Mouse (Mus musculus) MEL (cell line): ENCODE data around the gene Hnrnph3. TPM values are rescaled to one million over a fixed set of nuclear protein-coding genes. Genes with fewer than 3 reads are reported as not detected.

Experiments used
- DNase-seq: peaks from one replicate; pipeline ENCODE4 v3.0.0; 2011; ENCODE audit warnings: low read depth, low spot score
- H3K27ac ChIP-seq: 2 replicates; pipeline ENCODE4 v1.5.1; 2012; ENCODE audit warnings: low read depth, mild to moderate bottlenecking, control low read depth, low read length, moderate library complexity; ENCODE audit not compliant: control insufficient read depth
- H3K27me3 ChIP-seq, 2 experiments: fragments of 150-350 bp in 1 of 2; sonication (generic) in 1 of 2; 2 replicates each; pipeline ENCODE4 v1.6.1; 2012; ENCODE audit warnings: low read length in 2 of 2, mild to moderate bottlenecking in 2 of 2, improper control_type of control experiment in 1 of 2, moderate library complexity in 1 of 2; ENCODE audit not compliant: insufficient read depth in 2 of 2, control insufficient read depth in 1 of 2
- H3K36me3 ChIP-seq, 2 experiments: 2 replicates each; pipeline ENCODE4 v1.6.1; 2012 to 2014; ENCODE audit warnings: low read length in 2 of 2, improper control_type of control experiment in 1 of 2, inconsistent platforms in 1 of 2, mild to moderate bottlenecking in 1 of 2; ENCODE audit not compliant: insufficient read depth in 2 of 2, control insufficient read depth in 1 of 2
- H3K4me1 ChIP-seq, 2 experiments: fragments of 150-350 bp in 1 of 2; sonication (generic) in 1 of 2; 2 replicates each; pipeline ENCODE4 v1.6.1; 2012; ENCODE audit warnings: low read length in 2 of 2, improper control_type of control experiment in 1 of 2, mild to moderate bottlenecking in 1 of 2; ENCODE audit not compliant: insufficient read depth in 2 of 2, control insufficient read depth in 1 of 2
- H3K4me3 ChIP-seq, 2 experiments: fragments of 150-350 bp in 1 of 2; sonication (generic) in 1 of 2; 2 replicates each; pipeline ENCODE4 v1.5.1; 2012; ENCODE audit warnings: low read depth in 2 of 2, low read length in 2 of 2, mild to moderate bottlenecking in 2 of 2, moderate library complexity in 2 of 2, control low read depth in 1 of 2, improper control_type of control experiment in 1 of 2; ENCODE audit not compliant: control insufficient read depth in 1 of 2, insufficient read depth in 1 of 2
- H3K79me2 ChIP-seq: 2 replicates; pipeline ENCODE4 v1.6.1; 2012; ENCODE audit warnings: mild to moderate bottlenecking, low read length, moderate library complexity; ENCODE audit not compliant: control insufficient read depth, poor library complexity, insufficient read depth
- H3K9ac ChIP-seq: 2 replicates; pipeline ENCODE4 v1.6.1; 2012; ENCODE audit warnings: low read depth, mild to moderate bottlenecking, control low read depth, low read length, moderate library complexity; ENCODE audit not compliant: control insufficient read depth, poor library complexity, severe bottlenecking
- H3K9me3 ChIP-seq: fragments of 150-350 bp; sonication (generic); replicated peaks from 2 replicates; pipeline ENCODE4 v1.6.1; 2012; ENCODE audit warnings: mild to moderate bottlenecking, low read length, improper control_type of control experiment, moderate library complexity; ENCODE audit not compliant: insufficient read depth
- BHLHE40 ChIP-seq: IDR thresholded peaks from 2 replicates; pipeline ENCODE4 v1.6.1; 2012; ENCODE audit warnings: low read depth, mild to moderate bottlenecking, inconsistent platforms, low read length, improper control_type of control experiment, borderline replicate concordance
- CHD2 ChIP-seq: IDR thresholded peaks from 2 replicates; pipeline ENCODE4 v1.6.1; 2011; ENCODE audit warnings: low read length, improper control_type of control experiment
- CTCF ChIP-seq, 3 experiments: IDR thresholded peaks in 2 of 3; conservative IDR thresholded peaks in 1 of 3; 2 replicates each; pipeline ENCODE4 v1.5.1; 2011 to 2012; ENCODE audit warnings: low read length in 3 of 3, low read depth in 2 of 3, mild to moderate bottlenecking in 2 of 3, improper control_type of control experiment in 1 of 3, inconsistent platforms in 1 of 3, mixed read lengths in 1 of 3, moderate library complexity in 1 of 3; ENCODE audit not compliant: control insufficient read depth in 1 of 3, insufficient read depth in 1 of 3, poor library complexity in 1 of 3, severe bottlenecking in 1 of 3
- E2F4 ChIP-seq: IDR thresholded peaks from 2 replicates; pipeline ENCODE4 v1.6.1; 2011; ENCODE audit warnings: low read depth, low read length, improper control_type of control experiment, borderline replicate concordance
- EP300 ChIP-seq, 2 experiments: IDR thresholded peaks; 2 replicates each; pipeline ENCODE4 v1.6.1; 2011; ENCODE audit warnings: improper control_type of control experiment in 2 of 2, low read length in 2 of 2, low read depth in 1 of 2, mild to moderate bottlenecking in 1 of 2
- ETS1 ChIP-seq: IDR thresholded peaks from 2 replicates; pipeline ENCODE4 v1.6.1; 2012; ENCODE audit warnings: low read depth, mild to moderate bottlenecking, inconsistent platforms, low read length, improper control_type of control experiment, moderate library complexity
- HCFC1 ChIP-seq: IDR thresholded peaks from 2 replicates; pipeline ENCODE4 v1.6.1; 2012; ENCODE audit warnings: low read depth, mild to moderate bottlenecking, inconsistent platforms, low read length, improper control_type of control experiment, moderate library complexity
- MAFK ChIP-seq: IDR thresholded peaks from 2 replicates; pipeline ENCODE4 v1.6.1; 2011; ENCODE audit warnings: low read depth, mild to moderate bottlenecking, low read length, improper control_type of control experiment, borderline replicate concordance
- MYC ChIP-seq: IDR thresholded peaks from 2 replicates; pipeline ENCODE4 v1.6.1; 2011; ENCODE audit warnings: low read depth, mild to moderate bottlenecking, low read length, improper control_type of control experiment, moderate library complexity
- NRF1 ChIP-seq: IDR thresholded peaks from 2 replicates; pipeline ENCODE4 v1.6.1; 2014; ENCODE audit warnings: low read depth, mild to moderate bottlenecking, inconsistent platforms, low read length, improper control_type of control experiment, moderate library complexity; ENCODE audit not compliant: poor library complexity, insufficient read depth, severe bottlenecking
- POLR2A ChIP-seq, 2 experiments: IDR thresholded peaks; 2 replicates each; pipeline ENCODE4 v1.6.1; 2011 to 2012; ENCODE audit warnings: low read length in 2 of 2, mild to moderate bottlenecking in 2 of 2, control low read depth in 1 of 2, improper control_type of control experiment in 1 of 2, low read depth in 1 of 2, moderate library complexity in 1 of 2; ENCODE audit not compliant: control insufficient read depth in 1 of 2, insufficient read depth in 1 of 2, poor library complexity in 1 of 2
- SMC3 ChIP-seq: IDR thresholded peaks from 2 replicates; pipeline ENCODE4 v1.6.1; 2011; ENCODE audit warnings: low read depth, low read length, improper control_type of control experiment
- USF1 ChIP-seq: IDR thresholded peaks from 2 replicates; pipeline ENCODE4 v1.6.1; 2014; ENCODE audit warnings: low read depth, mild to moderate bottlenecking, inconsistent platforms, low read length, improper control_type of control experiment, moderate library complexity
- USF2 ChIP-seq, 2 experiments: IDR thresholded peaks; 2 replicates each; pipeline ENCODE4 v1.6.1; 2011 to 2012; ENCODE audit warnings: improper control_type of control experiment in 2 of 2, low read length in 2 of 2, borderline replicate concordance in 1 of 2, inconsistent platforms in 1 of 2, low read depth in 1 of 2, mild to moderate bottlenecking in 1 of 2; ENCODE audit not compliant: insufficient read depth in 1 of 2
- ZC3H11A ChIP-seq: IDR thresholded peaks from 2 replicates; pipeline ENCODE4 v1.6.1; 2012; ENCODE audit warnings: low read depth, mild to moderate bottlenecking, inconsistent platforms, low read length, improper control_type of control experiment
- ZMIZ1 ChIP-seq: IDR thresholded peaks from 2 replicates; pipeline ENCODE4 v1.6.1; 2012; ENCODE audit warnings: low read depth, mild to moderate bottlenecking, inconsistent platforms, low read length, improper control_type of control experiment, moderate library complexity
- ZNF384 ChIP-seq: IDR thresholded peaks from 2 replicates; pipeline ENCODE4 v1.6.1; 2012; ENCODE audit warnings: low read depth, mild to moderate bottlenecking, inconsistent platforms, low read length, improper control_type of control experiment
- polyA plus RNA-seq, 2 experiments: library from polyadenylated mRNA; stranded (reverse) in 1 of 2; unstranded in 1 of 2; fragments of >175 nt in 1 of 2; fragments of >200 nt in 1 of 2; gene quantifications; 2 replicates each; pipeline versions ENCODE4 v1.2.1 to v1.2.4; 2012; ENCODE audit warnings: low replicate concordance in 2 of 2, low read depth in 1 of 2; ENCODE audit not compliant: insufficient read length in 2 of 2, insufficient read depth in 1 of 2, missing spikeins in 1 of 2
- total RNA-seq: library from RNA; depleted of rRNA; stranded (reverse); fragments of 300-350 nt; gene quantifications from 2 replicates; pipeline ENCODE4 v1.2.3, GENCODE M21; 2012

The Hnrnph3 gene
- total and polyA plus RNA-seq, 3 experiments = 11.5 to 62.4 TPM; not detected in 1

DNA sequence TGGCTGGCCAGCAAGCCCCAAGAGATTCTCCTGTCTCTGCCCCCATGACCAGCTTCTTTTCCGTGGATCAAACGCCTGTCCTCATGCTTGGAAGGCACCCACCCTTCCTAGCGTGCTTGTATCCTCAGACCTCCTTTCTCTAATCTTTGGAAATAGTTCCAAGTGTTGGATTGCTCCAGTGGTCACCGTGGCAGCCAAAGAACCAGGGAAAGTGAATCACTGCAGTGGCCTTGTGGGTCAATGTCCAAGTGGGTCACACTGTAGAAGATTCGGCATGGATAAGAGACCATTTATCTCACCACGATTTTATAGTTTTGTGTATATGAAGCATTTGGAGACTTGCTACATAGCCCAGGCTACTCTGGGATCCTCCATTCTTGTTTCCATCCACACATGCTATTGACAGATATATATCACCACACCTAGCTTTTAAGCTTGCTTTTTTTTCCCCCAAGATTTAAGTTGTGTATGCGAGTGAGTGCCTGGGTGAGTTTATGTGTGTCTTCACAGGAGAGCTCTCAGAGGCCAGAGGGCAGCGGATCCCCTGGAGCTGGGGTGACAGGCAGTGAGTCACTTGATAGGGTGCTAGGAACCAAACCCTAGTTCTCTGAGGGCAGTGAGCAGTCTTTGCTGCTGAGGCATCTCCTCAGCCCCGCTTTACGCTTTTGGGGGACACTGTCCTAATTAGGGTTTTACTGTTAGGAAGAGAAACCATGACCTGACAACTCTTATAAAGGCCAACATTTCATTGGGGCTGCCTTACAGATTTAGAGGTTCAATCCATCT lies 3.6 kb upstream of the Hnrnph3 start:
- H3K27ac ChIP-seq = no peak overlapping the region
- H3K36me3 ChIP-seq = peaks cover 0 to 10% of the 10 kb centered on the region in 2 experiments; a peak in 2 of 4 replicates
- H3K4me3 ChIP-seq = no peak overlapping the region
- no peak for TF ChIP-seq MYC
- TF ChIP-seq USF1 = no peak
- TF ChIP-seq SMC3 = no peak
- no peak for TF ChIP-seq POLR2A (IDR thresholded peaks at IDR 0.05; ENCODE audit: control insufficient read depth in 1 of 2, insufficient read depth in 1 of 2, low read depth in 1 of 2, low read length in 2 of 2, poor library complexity in 1 of 2)
- no peak for TF ChIP-seq ETS1
- TF ChIP-seq E2F4 = no peak
- TF ChIP-seq BHLHE40 = no peak
- no peak for TF ChIP-seq ZNF384
- no peak for TF ChIP-seq CTCF (IDR thresholded peaks at IDR 0.05 in 2 of 3, conservative IDR thresholded peaks at IDR 0.05 in 1 of 3; ENCODE audit: control insufficient read depth in 1 of 3, insufficient read depth in 1 of 3, low read depth in 2 of 3, low read length in 3 of 3, poor library complexity in 1 of 3, severe bottlenecking in 1 of 3)
- no peak for TF ChIP-seq ZMIZ1
- no peak for TF ChIP-seq EP300 (IDR thresholded peaks at IDR 0.05; ENCODE audit: low read depth in 1 of 2, low read length in 2 of 2)
- TF ChIP-seq NRF1 = no peak
- no peak for TF ChIP-seq HCFC1
- no peak for TF ChIP-seq USF2 (IDR thresholded peaks at IDR 0.05; ENCODE audit: borderline replicate concordance in 1 of 2, insufficient read depth in 1 of 2, low read depth in 1 of 2, low read length in 2 of 2)
- TF ChIP-seq MAFK = no peak
- TF ChIP-seq ZC3H11A = no peak
- no peak for TF ChIP-seq CHD2
- TF ChIP-seq, all 39 proteins: peak for 0
- no peak for DNase-seq
- Histone ChIP-seq H3K9me3 (no peaks in the 10 kb centered on the region), H3K27me3 (no peaks in the 10 kb centered on the region), H3K4me1 (peaks cover 0 to 6% of the 10 kb centered on the region in 2 experiments; a peak in 3 of 4 replicates), H3K79me2 (peaks cover 14% of the 10 kb centered on the region), H3K9ac (no peak overlapping the region)

- no peaks in the 10 kb centered on the region for H3K9me3 ChIP-seq
- no peak for TF ChIP-seq EP300 (IDR thresholded peaks at IDR 0.05; ENCODE audit: low read depth in 1 of 2, low read length in 2 of 2)
- no peak for DNase-seq
These were observed 2.8 kb upstream of the Hnrnph3 start for GRCm38 (mm10) chr10:63026795-63027160.

More at GRCm38 (mm10) chr10:63026795-63027160, 2.8 kb upstream of the Hnrnph3 start:
- Histone ChIP-seq H3K36me3 (peaks cover 0 to 15% of the 10 kb centered on the region in 2 experiments; a peak in 2 of 4 replicates), H3K4me3 (no peak overlapping the region), H3K27me3 (no peaks in the 10 kb centered on the region), H3K27ac (no peak overlapping the region), H3K9ac (no peak overlapping the region), H3K4me1 (peaks cover 0 to 9% of the 10 kb centered on the region in 2 experiments; a peak in 3 of 4 replicates), H3K79me2 (peaks cover 21% of the 10 kb centered on the region)
